Mouse (Mus musculus): ENCODE measurements around the gene C1ql3.

Gene C1ql3

GRCm38 (mm10) chr2:12978771-12979170 is 32.8 kb downstream of the C1ql3 start:
- no peak for TF ChIP-seq GATA4 (IDR thresholded peaks at IDR 0.05; ENCODE audit: insufficient replicate concordance, low read length)

DNA sequence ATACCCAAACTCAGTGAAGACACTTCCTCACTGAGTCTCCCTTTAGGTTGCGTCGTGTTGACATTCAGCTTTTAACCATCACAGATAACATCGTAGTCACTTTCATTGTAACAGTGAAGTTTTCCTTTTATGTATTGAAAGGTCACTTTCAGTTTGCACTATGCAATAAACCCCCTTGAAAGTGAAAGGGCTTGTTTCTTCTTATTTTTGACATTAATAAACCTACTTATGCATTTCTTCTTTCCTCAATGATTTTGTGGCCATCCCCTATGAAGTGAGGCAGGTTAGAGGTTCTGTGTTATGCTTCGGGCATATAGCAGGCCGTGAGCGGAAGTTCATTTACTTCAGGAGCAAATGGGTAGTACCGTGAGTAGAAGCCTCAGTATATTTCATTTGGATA is 34.2 kb downstream of the C1ql3 start:
- TF ChIP-seq GATA4 (IDR thresholded peaks at IDR 0.05; ENCODE audit: insufficient replicate concordance, low read length): no peak

DNA sequence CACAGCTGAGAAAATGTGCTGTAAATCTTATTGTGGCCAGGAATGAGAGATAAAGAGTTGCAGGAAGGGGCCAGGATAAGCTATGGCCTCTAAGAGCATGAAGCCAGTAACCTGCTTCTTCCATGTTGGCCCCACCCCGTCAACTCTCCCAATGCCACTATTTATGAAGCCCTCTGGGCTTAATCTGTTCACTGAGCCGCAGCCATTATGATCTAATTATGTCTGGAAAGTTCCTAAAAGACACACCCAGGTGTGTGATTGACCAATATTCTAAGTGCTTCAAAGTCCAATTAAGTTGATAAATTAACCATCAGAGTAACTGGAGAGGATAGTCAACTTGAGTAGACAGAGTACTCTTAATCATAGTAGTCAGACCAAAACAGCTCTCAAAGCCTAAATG is 37.9 kb downstream of the C1ql3 start:
- no peak for TF ChIP-seq GATA4 (IDR thresholded peaks at IDR 0.05; ENCODE audit: insufficient replicate concordance, low read length)

- no peak for TF ChIP-seq GATA4 (IDR thresholded peaks at IDR 0.05; ENCODE audit: insufficient replicate concordance, low read length)
Observed at GRCm38 (mm10) chr2:12970049-12970724, 41.4 kb downstream of the C1ql3 start.

DNA sequence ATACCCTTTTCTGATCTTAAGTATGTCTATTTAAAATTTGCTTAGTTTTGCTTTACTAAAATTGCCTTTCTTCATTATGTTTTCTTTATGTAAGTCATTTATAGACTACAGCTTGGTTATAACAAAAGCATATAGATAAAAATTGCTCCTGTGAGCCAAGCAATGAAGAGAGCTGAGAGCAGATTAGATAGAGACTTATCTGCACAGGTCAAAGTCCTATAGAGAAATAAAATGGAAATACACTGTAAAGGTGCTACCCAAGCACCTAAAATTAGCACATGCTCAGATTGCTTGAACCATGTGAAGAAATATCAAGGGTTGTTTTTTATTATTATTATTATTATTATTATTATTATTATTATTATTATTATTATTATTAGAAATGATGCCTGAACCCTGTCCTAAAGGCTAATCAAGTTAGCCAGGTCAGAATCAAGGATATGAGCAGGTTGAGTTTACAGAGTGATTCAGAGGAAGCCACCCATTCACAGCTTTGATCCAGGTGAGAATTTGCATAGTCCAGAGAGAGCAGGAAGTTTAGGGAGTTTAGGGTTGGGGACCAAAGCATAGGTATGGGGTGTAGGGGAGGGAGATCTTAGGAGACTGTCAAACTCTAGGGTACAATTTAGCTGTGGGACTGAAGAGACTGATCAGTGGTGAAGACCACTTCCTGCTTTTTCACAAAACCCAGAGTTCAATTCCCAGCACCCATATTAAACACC is 54.7 kb downstream of the C1ql3 start:
- no peak for TF ChIP-seq GATA4 (IDR thresholded peaks at IDR 0.05; ENCODE audit: insufficient replicate concordance, low read length)
